Mouse (Mus musculus) left cerebral cortex, postnatal 4 days (tissue): ENCODE measurements around the gene Ddx46. TPM values are rescaled to one million over a fixed set of nuclear protein-coding genes. Genes with fewer than 3 reads are reported as not detected.

Source experiments
- DNase-seq: peaks from one replicate; pipeline ENCODE4 v3.0.0-alpha.2; 2022
- intact Hi-C: fragments of 180-260 bp; cut with DNase I; formaldehyde crosslinking; loops from one replicate; pipeline ENCODE4 v1.15.1; 2025
- total RNA-seq, 2 experiments: library from RNA; stranded (reverse); gene quantifications; 2 replicates each; pipeline ENCODE4 v1.2.3; 2021

Gene Ddx46
- total RNA-seq, 2 experiments from 2014 or later, result 49.7 to 50.2 TPM

DNA sequence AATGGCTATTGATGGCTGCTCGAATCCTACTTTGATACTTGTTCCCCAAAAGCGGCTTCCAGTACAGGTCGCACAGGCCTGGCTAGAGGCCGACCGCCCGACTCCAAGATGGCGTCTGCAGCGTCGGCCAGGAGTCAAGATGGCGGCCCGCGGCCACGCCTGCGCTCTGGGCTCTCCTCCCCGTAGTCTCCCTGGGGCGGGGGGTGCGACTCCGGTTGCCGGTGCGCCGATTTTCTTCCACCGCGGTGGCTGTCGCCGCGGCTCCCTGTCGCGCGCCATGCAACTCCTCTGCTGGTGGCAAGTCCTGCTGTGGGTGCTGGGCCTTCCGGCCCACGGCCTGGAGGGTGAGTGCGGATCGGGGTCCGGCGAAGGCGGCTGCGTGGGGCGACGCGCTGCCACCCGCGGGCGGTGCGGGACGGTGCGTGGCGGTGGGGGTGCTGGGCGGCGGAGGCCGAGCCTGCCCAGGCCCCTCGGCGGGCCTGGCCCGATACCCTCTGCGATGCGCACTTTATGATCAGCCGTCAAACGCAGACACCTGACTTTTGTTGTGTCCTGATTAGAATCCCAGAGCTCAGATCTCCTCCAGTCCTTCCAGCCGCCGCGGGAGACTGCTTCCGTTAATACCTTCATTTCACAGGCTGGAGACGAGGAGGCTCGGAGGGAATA lies 79.8 kb downstream of the Ddx46 start, which contains the start of gene Txndc15:
Txndc15 (plus strand) TSS at position 150 of the 666 bp plus-strand sequence.
- DNase-seq, result peak; percentile 88
- intact Hi-C loops, result loop anchor here (10.0 kb wide), 1 partner anchor 360 kb away; no protein-coding TSS in a partner anchor

DNA sequence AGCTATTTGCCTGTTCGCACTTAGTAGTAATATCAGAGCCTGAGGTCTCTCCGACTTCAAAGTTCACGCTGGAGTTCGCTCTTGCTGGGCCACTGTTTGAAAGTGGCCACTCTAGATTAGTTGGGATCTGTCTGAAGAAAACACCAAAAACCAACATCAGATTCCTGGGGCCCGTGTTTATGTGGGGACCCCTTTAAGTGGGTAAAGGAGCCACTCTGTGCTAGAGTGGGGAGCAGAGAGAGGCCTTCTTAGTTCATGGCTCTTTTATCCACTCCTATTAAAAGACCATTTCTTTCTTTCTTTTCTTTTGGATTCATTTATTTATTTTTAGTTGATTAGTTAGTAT lies 80.3 kb downstream of the Ddx46 start:
- intact Hi-C loops, result loop anchor here (10.0 kb wide), 1 partner anchor 360 kb away; no protein-coding TSS in a partner anchor
- no peak for DNase-seq

DNA sequence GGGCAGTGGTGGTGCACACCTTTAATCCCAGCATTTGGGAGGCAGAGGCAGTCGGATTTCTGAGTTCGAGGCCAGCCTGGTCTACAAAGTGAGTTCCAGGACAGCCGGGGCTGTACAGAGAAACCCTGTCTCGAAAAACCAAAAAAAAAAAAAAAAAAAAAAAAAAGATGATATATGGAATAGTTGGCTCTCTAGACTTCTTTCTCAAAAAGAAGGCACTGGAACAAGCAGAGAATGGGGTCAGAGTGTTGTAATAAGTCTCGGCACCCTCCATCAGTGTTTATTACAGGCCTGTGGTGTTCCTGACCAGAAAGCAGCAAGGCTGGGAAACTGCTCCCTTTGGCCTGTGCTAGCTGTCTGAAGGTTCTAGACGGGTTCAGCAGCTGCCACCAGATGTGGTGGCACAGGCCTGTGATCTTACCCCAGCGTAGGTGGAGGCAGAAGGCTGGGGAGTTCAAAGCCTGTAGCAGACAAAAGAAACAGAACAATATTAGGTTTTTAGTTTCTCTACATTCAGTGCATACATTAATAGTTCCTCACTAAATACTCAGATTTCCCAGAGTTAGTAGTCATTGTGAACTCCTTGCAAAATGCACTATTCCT lies 81.2 kb downstream of the Ddx46 start:
- intact Hi-C loops, result loop anchor here (10.0 kb wide), 1 partner anchor 359 kb away; no protein-coding TSS in a partner anchor
- no peak for DNase-seq

DNA sequence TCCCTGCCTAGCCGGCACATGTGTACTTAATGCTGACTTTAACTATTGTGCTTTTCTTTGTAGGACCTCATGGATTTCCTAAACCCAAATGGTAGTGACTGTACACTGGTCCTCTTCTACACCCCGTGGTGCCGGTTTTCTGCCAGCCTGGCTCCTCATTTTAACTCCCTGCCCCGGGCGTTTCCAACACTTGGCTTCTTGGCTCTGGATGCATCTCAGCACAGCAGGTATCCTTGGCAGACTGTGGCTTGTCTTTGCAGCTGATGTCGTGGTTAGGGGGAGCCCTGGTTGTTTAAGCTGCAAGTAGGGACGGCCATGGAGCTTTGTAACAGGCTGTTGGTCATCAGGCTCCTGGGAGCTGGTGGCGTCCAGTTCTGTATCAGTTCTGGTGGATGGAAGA lies 86.7 kb downstream of the Ddx46 start:
- peak; percentile 84 for DNase-seq
- intact Hi-C loops, result no loop called here

DNA sequence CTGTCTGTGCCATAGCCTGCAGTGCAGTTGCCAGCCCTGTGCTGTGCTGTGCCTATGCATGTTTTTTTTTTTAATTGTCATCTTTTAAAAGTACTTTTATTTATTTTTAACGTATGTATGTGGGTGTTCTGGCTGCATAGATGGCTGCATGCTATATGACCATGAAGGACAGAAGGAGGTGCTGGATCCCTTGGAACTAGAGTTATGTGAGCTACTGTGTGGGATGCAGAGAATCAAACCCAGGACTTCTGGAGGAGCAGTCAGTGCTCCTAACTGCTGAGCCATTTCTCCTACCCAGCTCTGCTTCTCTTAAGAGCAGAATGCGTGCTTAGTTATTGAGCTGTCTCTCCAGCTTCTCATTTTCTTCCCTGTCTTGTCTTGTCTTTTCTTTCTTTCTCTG lies 87.2 kb downstream of the Ddx46 start:
- intact Hi-C loops, result no loop called here
- no peak for DNase-seq

DNA sequence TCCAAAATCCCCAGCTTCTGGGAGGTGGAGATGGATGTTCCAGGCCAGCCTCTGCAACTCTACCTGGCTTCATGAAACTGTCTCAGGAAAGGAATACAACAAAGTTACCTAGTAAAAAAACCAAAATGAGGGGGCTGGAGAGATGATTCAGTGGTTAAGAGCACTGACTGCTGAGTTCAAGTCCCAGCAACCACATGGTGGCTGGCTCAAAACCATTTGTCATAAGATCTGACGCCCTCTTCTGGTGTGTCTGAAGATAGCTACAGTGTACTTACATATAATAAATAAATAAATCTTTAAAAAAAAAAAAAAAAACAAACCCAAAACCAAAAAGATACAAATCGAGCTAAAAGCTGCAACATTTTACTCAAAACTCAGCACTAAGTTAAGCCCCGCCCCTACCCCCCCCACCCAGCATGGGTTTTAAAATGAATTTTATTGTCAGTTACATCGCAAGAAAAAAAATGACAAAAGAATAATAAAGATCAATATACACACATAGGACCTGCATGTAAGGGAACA lies 91.8 kb downstream of the Ddx46 start:
- DNase-seq, result no peak
- intact Hi-C loops, result no loop called here

DNA sequence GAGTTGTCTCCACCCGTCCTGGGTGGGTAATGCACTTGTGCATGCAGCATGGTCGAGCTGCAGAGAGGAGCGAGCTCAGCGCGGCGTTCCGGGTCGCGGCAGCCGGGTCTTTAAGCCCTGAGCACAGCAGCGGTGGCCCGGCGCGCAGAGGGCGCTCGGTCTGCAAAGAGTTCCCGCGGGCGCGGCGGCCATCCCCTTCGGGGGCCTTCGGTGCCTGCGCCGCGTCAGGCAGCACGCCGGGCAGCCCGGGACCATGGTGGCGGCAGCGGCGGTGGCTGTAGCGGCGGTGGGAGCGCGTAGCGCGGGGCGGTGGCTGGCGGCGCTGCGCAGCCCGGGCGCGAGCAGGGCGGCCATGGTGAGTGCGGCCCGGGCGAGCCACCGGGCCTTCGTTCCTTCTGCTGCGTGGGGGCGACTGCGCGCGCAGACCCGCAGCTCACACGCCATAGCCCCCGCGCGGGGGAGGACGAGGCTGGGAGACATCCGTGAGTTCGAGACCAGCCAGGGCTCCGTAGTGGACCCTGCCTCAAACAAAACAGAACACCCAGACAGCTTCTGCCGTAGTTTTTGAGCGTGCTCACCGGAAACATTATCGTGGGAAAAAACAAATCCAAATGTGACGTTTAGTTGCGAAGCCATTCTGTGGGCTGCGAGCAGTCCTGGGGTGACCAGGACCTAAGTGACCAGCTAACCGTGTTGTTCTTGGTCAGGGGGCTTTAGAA lies 92.5 kb downstream of the Ddx46 start, which contains the start of gene Pcbd2:
Pcbd2 (plus strand) TSS at position 249 of the 719 bp plus-strand sequence.
- intact Hi-C loops, result no loop called here
- DNase-seq, result peak; percentile 82

DNA sequence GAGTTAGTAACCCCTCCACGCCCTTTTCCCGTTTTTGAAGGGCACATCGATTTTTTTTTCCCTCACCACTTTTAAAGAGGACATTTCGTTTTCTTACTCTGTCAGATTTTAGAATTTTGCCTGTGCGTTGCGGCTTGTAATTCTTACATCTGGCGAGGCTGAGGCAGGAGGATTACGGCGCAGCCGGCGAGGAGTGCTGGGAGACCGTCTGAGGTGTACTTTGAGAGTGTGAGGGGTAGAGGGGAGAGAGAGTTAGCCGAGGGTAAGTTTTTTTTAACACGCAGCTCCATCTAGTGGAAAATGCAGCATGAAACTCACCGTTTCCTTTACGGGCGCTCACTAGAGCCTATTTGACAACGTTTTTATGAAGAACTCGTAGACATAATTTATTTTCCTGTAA lies 93.0 kb downstream of the Ddx46 start:
- DNase-seq, result peak; percentile 46
- intact Hi-C loops, result no loop called here

DNA sequence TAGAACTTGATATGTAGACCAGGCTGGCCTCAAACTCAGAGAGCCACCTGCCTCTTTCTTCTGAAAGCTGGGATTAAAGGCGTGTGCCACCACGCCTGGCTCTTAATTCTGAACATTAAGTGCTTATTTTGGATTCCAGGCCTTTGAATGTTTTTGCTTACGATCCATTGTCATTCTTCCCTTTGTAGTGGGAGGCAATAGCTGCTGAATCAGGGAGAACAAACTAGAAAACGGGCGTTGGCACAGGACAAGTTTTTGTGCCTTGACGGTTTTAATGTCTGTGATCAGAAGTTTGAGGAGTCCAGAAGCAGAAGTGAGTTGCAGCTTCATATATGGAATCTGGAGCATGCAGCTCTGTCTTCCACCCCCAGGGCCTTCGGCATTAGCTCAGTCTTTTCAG lies 95.9 kb downstream of the Ddx46 start:
- intact Hi-C loops, result no loop called here

More for the DNA sequence above, 95.9 kb downstream of the Ddx46 start:
- DNase-seq, result no peak

Other genes with a start within 250 kb of the Ddx46 start
- under 1 TPM in 1 of 2 experiments, not detected in 1; 0.36 TPM for gene Slc34a1, start 236.8 kb upstream of the Ddx46 start, total RNA-seq
- 1 to 10 TPM in 1 of 2 experiments, under 1 TPM in 1; 0.97 to 1.1 TPM for gene Pfn3, start 219.8 kb upstream of the Ddx46 start, total RNA-seq
- gene F12, start 208.2 kb upstream of the Ddx46 start, total RNA-seq, result under 1 TPM; 0.30 to 0.38 TPM
- gene Grk6, start 190.0 kb upstream of the Ddx46 start, total RNA-seq, result 10 to 100 TPM; 73.8 to 78.8 TPM
- gene Prr7, start 170.8 kb upstream of the Ddx46 start, total RNA-seq, result 10 to 100 TPM; 86.0 to 87.5 TPM
- gene Dbn1, start 146.9 kb upstream of the Ddx46 start, total RNA-seq, result 100 to 1,000 TPM; 623 to 643 TPM
- 10 to 100 TPM; 62.5 to 66.8 TPM for gene Pdlim7, start 121.4 kb upstream of the Ddx46 start, total RNA-seq
- gene Dok3, start 105.7 kb upstream of the Ddx46 start, total RNA-seq, result 1 to 10 TPM; 6.4 to 7.2 TPM
- 10 to 100 TPM; 51.6 to 56.5 TPM for gene Ddx41, start 98.4 kb upstream of the Ddx46 start, total RNA-seq
- 10 to 100 TPM; 91.4 to 92.9 TPM for gene Fam193b, start 63.9 kb upstream of the Ddx46 start, total RNA-seq
- gene Tmed9, start 61.3 kb upstream of the Ddx46 start, total RNA-seq, result 100 to 1,000 TPM; 109 to 111 TPM
- 10 to 100 TPM; 32.3 to 32.4 TPM for gene B4galt7, start 35.1 kb upstream of the Ddx46 start, total RNA-seq
- 10 to 100 TPM; 60.3 to 62.0 TPM for gene Caml, start 12.0 kb upstream of the Ddx46 start, total RNA-seq
- gene B230219D22Rik, start 58.1 kb downstream of the Ddx46 start, total RNA-seq, result 100 to 1,000 TPM; 101 TPM
- 10 to 100 TPM; 58.7 to 59.5 TPM for gene Txndc15, start 79.6 kb downstream of the Ddx46 start, total RNA-seq
- gene Pcbd2, start 92.3 kb downstream of the Ddx46 start, total RNA-seq, result 10 to 100 TPM; 20.6 to 25.4 TPM
- gene Catsper3, start 149.5 kb downstream of the Ddx46 start, total RNA-seq, result under 1 TPM; 0.38 to 0.44 TPM
- gene Pitx1, start 201.2 kb downstream of the Ddx46 start, total RNA-seq, result not detected